Mouse (Mus musculus): ENCODE results near the gene Prkn. TPM values are rescaled to one million over a fixed set of nuclear protein-coding genes. Genes with fewer than 3 reads are reported as not detected.

The Prkn gene
- polyA plus RNA-seq, 1 experiment from 2014 or later, result 2.8 TPM

GRCm38 (mm10) chr17:11740716-11741115 is 900.5 kb downstream of the Prkn start:
- H3K9me3 ChIP-seq (ENCODE audit: low read length), result no peaks in the 10 kb centered on the region
- H3K4me3 ChIP-seq (ENCODE audit: low read depth, low read length), result no peak overlapping the region
- no peak for TF ChIP-seq CTCF (IDR thresholded peaks at IDR 0.05)
- no peak for TF ChIP-seq EP300 (IDR thresholded peaks at IDR 0.05)
- no peak overlapping the region for H3K4me2 ChIP-seq (replicated peaks; ENCODE audit: low read depth, low read length)
- DNase-seq (ENCODE audit: low spot score), result no peak
- H3K4me1 ChIP-seq (ENCODE audit: insufficient read depth, low read depth, low read length), result no peaks in the 10 kb centered on the region
- H3K27me3 ChIP-seq (replicated peaks; ENCODE audit: insufficient read depth, low read length), result no peaks in the 10 kb centered on the region
- H3K36me3 ChIP-seq (ENCODE audit: insufficient read depth, low read length), result no peaks in the 10 kb centered on the region
- no peak overlapping the region for H3K9ac ChIP-seq (replicated peaks; ENCODE audit: low read depth)
- no peak overlapping the region for H3K27ac ChIP-seq (ENCODE audit: low read length)
- no peak for ATAC-seq

DNA sequence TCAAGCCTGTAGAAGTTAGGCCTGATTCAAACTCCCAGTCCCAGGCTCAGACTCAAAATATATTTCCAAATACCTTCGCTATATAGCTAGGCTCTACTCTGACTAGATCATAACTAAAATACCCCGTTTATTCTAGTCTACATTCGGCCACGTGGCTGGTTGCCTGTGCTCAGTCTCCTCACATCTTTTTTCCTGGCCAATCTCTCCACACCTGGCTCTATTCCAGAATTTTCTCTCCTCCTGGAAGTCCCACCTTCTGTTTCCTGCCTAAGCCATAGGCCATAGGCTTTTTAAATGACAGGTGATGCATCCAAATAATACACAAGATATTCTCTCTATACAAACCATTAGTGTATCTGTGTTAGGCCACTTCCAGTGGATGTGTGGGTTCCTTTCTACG is 901.0 kb downstream of the Prkn start:
- H3K9ac ChIP-seq (replicated peaks; ENCODE audit: low read depth), result no peak overlapping the region
- H3K36me3 ChIP-seq (ENCODE audit: insufficient read depth, low read length), result no peaks in the 10 kb centered on the region
- H3K27ac ChIP-seq (ENCODE audit: low read length), result no peak overlapping the region
- no peak overlapping the region for H3K4me3 ChIP-seq (ENCODE audit: low read depth, low read length)
- no peak for TF ChIP-seq CTCF (IDR thresholded peaks at IDR 0.05)
- WGBS, result 82% methylated on average over 5 of the region's 5 CpGs
- no peak overlapping the region for H3K4me2 ChIP-seq (replicated peaks; ENCODE audit: low read depth, low read length)
- DNase-seq (ENCODE audit: low spot score) (no peak), ATAC-seq (no peak)
- H3K4me1 ChIP-seq (ENCODE audit: insufficient read depth, low read depth, low read length), result no peaks in the 10 kb centered on the region
- no peaks in the 10 kb centered on the region for H3K27me3 ChIP-seq (replicated peaks; ENCODE audit: insufficient read depth, low read length)
- H3K9me3 ChIP-seq (ENCODE audit: low read length), result no peaks in the 10 kb centered on the region

DNA sequence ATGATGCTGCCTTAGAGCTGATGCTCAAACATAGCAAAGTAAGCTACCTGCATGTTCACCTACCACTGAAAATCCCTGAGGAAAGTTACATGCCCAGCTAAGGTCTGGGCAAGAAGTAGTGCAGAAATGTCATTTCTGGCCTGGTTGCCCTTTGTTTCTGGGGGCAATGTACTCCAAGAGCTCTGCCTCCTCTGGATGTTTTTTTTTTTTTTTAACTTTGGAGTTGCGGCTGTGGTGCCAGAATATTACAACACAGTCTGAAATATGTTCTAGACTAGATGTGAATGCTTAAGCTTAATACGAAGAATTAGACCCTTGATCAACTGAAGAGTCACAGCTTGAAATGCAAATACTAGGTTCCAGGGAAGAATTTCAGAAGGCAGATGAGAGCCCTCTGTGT is 911.1 kb downstream of the Prkn start:
- Histone ChIP-seq H3K9ac (replicated peaks; ENCODE audit: low read depth) (no peak overlapping the region), H3K27me3 (replicated peaks; ENCODE audit: insufficient read depth, low read length) (no peaks in the 10 kb centered on the region), H3K36me3 (ENCODE audit: insufficient read depth, low read length) (no peaks in the 10 kb centered on the region), H3K4me1 (ENCODE audit: insufficient read depth, low read depth, low read length) (no peaks in the 10 kb centered on the region), H3K4me3 (ENCODE audit: low read depth, low read length) (no peak overlapping the region), H3K4me2 (replicated peaks; ENCODE audit: low read depth, low read length) (no peak overlapping the region), H3K9me3 (ENCODE audit: low read length) (no peaks in the 10 kb centered on the region), H3K27ac (ENCODE audit: low read length) (no peak overlapping the region)
- ATAC-seq (no peak), DNase-seq (ENCODE audit: low spot score) (no peak)
- TF ChIP-seq CTCF (IDR thresholded peaks at IDR 0.05) (no peak), EP300 (IDR thresholded peaks at IDR 0.05) (no peak)
- WGBS, result 51% methylated on average over 2 of the region's 2 CpGs

DNA sequence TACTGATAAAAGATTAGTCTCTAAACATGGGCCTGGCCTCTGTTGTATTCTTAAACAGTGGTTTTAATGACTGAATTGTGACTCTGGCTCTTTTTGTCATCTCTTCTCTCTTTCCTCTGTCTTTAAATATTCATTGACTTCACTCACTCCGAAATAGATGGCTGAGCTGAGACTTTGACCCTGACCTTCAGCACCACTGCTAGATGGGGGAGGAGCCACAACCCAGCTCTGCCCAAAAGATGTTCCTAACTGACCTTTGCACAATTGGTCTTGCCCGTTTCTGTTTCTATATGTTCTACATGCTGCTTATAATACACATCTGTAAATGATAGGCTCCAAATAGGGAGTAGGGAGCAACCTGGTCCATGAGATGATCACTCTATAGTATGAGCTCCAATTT is 912.5 kb downstream of the Prkn start:
- Histone ChIP-seq H3K9me3 (ENCODE audit: low read length) (no peaks in the 10 kb centered on the region), H3K4me3 (ENCODE audit: low read depth, low read length) (no peak overlapping the region), H3K9ac (replicated peaks; ENCODE audit: low read depth) (no peak overlapping the region), H3K36me3 (ENCODE audit: insufficient read depth, low read length) (no peaks in the 10 kb centered on the region), H3K4me1 (ENCODE audit: insufficient read depth, low read depth, low read length) (no peaks in the 10 kb centered on the region), H3K4me2 (replicated peaks; ENCODE audit: low read depth, low read length) (no peak overlapping the region), H3K27me3 (replicated peaks; ENCODE audit: insufficient read depth, low read length) (no peaks in the 10 kb centered on the region), H3K27ac (ENCODE audit: low read length) (no peak overlapping the region)
- TF ChIP-seq EP300 (IDR thresholded peaks at IDR 0.05) (no peak), CTCF (IDR thresholded peaks at IDR 0.05) (no peak)
- ATAC-seq (no peak), DNase-seq (ENCODE audit: low spot score) (no peak)
- WGBS, result 49% methylated on average over 2 of the region's 2 CpGs

GRCm38 (mm10) chr17:11765117-11765516 is 924.9 kb downstream of the Prkn start:
- TF ChIP-seq EP300 (IDR thresholded peaks at IDR 0.05) (no peak), CTCF (IDR thresholded peaks at IDR 0.05) (no peak)
- H3K4me2 ChIP-seq (replicated peaks; ENCODE audit: low read depth, low read length), result no peak overlapping the region
- H3K27ac ChIP-seq (ENCODE audit: low read length), result no peak overlapping the region
- DNase-seq (ENCODE audit: low spot score) (no peak), ATAC-seq (no peak)
- H3K36me3 ChIP-seq (ENCODE audit: insufficient read depth, low read length), result no peaks in the 10 kb centered on the region
- no peak overlapping the region for H3K4me3 ChIP-seq (ENCODE audit: low read depth, low read length)
- WGBS, result 81% methylated on average over 3 of the region's 3 CpGs
- H3K9ac ChIP-seq (replicated peaks; ENCODE audit: low read depth), result no peak overlapping the region
- H3K9me3 ChIP-seq (ENCODE audit: low read length), result no peaks in the 10 kb centered on the region
- no peaks in the 10 kb centered on the region for H3K4me1 ChIP-seq (ENCODE audit: insufficient read depth, low read depth, low read length)
- no peaks in the 10 kb centered on the region for H3K27me3 ChIP-seq (replicated peaks; ENCODE audit: insufficient read depth, low read length)

- no peak for ATAC-seq
- no peak for TF ChIP-seq CTCF (IDR thresholded peaks at IDR 0.05)
Measured at GRCm38 (mm10) chr17:11765581-11765980, 925.4 kb downstream of the Prkn start.

DNA sequence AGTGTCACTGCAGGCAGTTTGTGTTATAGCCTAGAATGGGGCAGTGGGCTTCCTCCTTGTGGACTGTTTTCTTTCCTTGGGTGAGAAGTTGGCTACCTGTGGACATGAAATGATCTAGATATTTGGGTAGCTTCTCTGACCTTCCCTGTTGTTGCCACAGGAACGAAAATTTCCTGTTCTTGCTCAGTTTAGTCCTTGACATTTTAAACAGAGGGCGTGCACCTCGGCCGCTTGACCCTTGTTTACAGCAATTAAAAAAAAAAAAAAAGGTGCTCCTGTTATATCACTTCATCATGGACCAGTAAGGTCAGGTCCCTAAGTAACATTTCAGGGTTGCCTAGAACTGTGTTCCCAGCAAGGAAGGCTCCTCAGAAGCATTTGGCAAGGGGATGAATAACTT is 927.1 kb downstream of the Prkn start:
- no peak for ATAC-seq
- H3K36me3 ChIP-seq (ENCODE audit: insufficient read depth, low read length), result no peaks in the 10 kb centered on the region
- no peak overlapping the region for H3K27ac ChIP-seq (ENCODE audit: low read length)
- no peak overlapping the region for H3K9ac ChIP-seq (replicated peaks; ENCODE audit: low read depth)
- no peak overlapping the region for H3K4me2 ChIP-seq (replicated peaks; ENCODE audit: low read depth, low read length)
- no peak for DNase-seq (ENCODE audit: low spot score)
- no peak for TF ChIP-seq CTCF (IDR thresholded peaks at IDR 0.05)
- no peak for TF ChIP-seq EP300 (IDR thresholded peaks at IDR 0.05)
- 63% methylated on average over 4 of the region's 4 CpGs for WGBS
- no peaks in the 10 kb centered on the region for H3K9me3 ChIP-seq (ENCODE audit: low read length)
- no peak overlapping the region for H3K4me3 ChIP-seq (ENCODE audit: low read depth, low read length)
- no peaks in the 10 kb centered on the region for H3K4me1 ChIP-seq (ENCODE audit: insufficient read depth, low read depth, low read length)
- no peaks in the 10 kb centered on the region for H3K27me3 ChIP-seq (replicated peaks; ENCODE audit: insufficient read depth, low read length)

More at GRCm38 (mm10) chr17:11765581-11765980, 925.4 kb downstream of the Prkn start:
- no peak overlapping the region for H3K4me2 ChIP-seq (replicated peaks; ENCODE audit: low read depth, low read length)
- DNase-seq (ENCODE audit: low spot score), result no peak
- H3K27ac ChIP-seq (ENCODE audit: low read length), result no peak overlapping the region
- no peaks in the 10 kb centered on the region for H3K9me3 ChIP-seq (ENCODE audit: low read length)
- 51% methylated on average over 2 of the region's 2 CpGs for WGBS
- H3K36me3 ChIP-seq (ENCODE audit: insufficient read depth, low read length), result no peaks in the 10 kb centered on the region
- H3K4me3 ChIP-seq (ENCODE audit: low read depth, low read length), result no peak overlapping the region
- no peak overlapping the region for H3K9ac ChIP-seq (replicated peaks; ENCODE audit: low read depth)
- H3K27me3 ChIP-seq (replicated peaks; ENCODE audit: insufficient read depth, low read length), result no peaks in the 10 kb centered on the region
- H3K4me1 ChIP-seq (ENCODE audit: insufficient read depth, low read depth, low read length), result no peaks in the 10 kb centered on the region

Measured in lung, postnatal 0 days (tissue).